Mouse (Mus musculus): ENCODE data around the gene Hdac7. TPM values are rescaled to one million over a fixed set of nuclear protein-coding genes. Genes with fewer than 3 reads are reported as not detected.
A peak's percentile ranks its signal among the peaks of the same experiment; 100 is the strongest.

The Hdac7 gene
- polyA plus RNA-seq, 1 experiment: 14.4 TPM

DNA sequence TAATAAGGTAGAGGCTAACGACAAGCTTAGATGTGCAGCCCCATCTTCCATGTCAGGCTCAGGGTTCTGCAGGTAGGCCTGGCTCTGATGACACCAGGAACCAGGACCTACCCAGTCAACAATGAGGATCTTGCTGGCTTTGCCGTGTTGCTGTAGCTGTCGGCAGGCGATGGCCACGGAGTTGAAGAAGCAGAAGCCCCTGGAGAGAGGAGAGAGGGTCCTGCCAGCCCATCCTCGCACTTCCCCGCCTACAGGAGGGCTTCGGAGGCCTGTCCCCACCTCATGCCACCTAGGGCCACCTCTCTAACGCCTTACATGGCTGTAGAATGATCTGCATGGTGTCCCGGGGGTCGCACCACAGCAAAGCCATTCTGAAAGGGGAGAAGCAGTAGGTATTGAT is 44.9 kb downstream of the Hdac7 start:
- no peak overlapping the region for H3K4me3 ChIP-seq (ENCODE audit: low read depth, low read length)
- no peaks in the 10 kb centered on the region for H3K9me3 ChIP-seq (replicated peaks; ENCODE audit: control insufficient read depth, insufficient read depth, low read length, poor library complexity, severe bottlenecking)
- H3K36me3 ChIP-seq (ENCODE audit: control insufficient read depth, insufficient read depth, low read length, poor library complexity, severe bottlenecking): no peaks in the 10 kb centered on the region
- TF ChIP-seq CTCF (IDR thresholded peaks at IDR 0.05; ENCODE audit: low read depth, low read length) (no peak), EP300 (IDR thresholded peaks at IDR 0.05; ENCODE audit: insufficient read depth, low read depth, low read length) (no peak), POLR2A (IDR thresholded peaks at IDR 0.05; ENCODE audit: insufficient read depth, low read length) (no peak)
- no peaks in the 10 kb centered on the region for H3K4me1 ChIP-seq (ENCODE audit: control insufficient read depth, insufficient read depth, low read length)
- no peak overlapping the region for H3K9ac ChIP-seq (ENCODE audit: low read depth, poor library complexity, severe bottlenecking)
- H3K27ac ChIP-seq (ENCODE audit: insufficient read depth, low read length): no peak overlapping the region
- no peaks in the 10 kb centered on the region for H3K27me3 ChIP-seq (ENCODE audit: control insufficient read depth, insufficient read depth, low read length, poor library complexity, severe bottlenecking)

DNA sequence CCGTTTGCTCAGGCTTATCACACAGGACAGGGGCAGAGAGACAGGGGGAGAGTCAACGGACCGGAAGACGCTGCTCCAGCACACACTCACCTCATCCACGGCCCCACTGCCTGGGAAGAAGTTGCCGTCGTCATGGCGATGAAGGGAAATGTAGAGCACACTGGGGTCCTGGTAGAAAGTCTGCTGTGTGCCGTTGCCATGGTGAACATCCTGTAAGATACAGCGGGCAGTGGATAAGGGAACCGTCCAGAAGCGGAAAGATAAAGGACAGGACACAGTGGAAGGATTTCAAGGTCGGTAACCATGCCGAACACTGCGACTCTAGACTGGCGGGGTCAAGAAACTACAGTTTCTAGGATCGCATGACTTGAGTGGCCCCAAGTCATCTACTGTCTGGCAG is 46.2 kb downstream of the Hdac7 start:
- Histone ChIP-seq H3K27me3 (ENCODE audit: control insufficient read depth, insufficient read depth, low read length, poor library complexity, severe bottlenecking) (no peaks in the 10 kb centered on the region), H3K4me3 (ENCODE audit: low read depth, low read length) (no peak overlapping the region), H3K36me3 (ENCODE audit: control insufficient read depth, insufficient read depth, low read length, poor library complexity, severe bottlenecking) (no peaks in the 10 kb centered on the region), H3K27ac (ENCODE audit: insufficient read depth, low read length) (no peak overlapping the region), H3K4me1 (ENCODE audit: control insufficient read depth, insufficient read depth, low read length) (no peaks in the 10 kb centered on the region), H3K9ac (ENCODE audit: low read depth, poor library complexity, severe bottlenecking) (no peak overlapping the region), H3K9me3 (replicated peaks; ENCODE audit: control insufficient read depth, insufficient read depth, low read length, poor library complexity, severe bottlenecking) (no peaks in the 10 kb centered on the region)
- TF ChIP-seq POLR2A (IDR thresholded peaks at IDR 0.05; ENCODE audit: insufficient read depth, low read length) (no peak), EP300 (IDR thresholded peaks at IDR 0.05; ENCODE audit: insufficient read depth, low read depth, low read length) (no peak), CTCF (IDR thresholded peaks at IDR 0.05; ENCODE audit: low read depth, low read length) (no peak)

DNA sequence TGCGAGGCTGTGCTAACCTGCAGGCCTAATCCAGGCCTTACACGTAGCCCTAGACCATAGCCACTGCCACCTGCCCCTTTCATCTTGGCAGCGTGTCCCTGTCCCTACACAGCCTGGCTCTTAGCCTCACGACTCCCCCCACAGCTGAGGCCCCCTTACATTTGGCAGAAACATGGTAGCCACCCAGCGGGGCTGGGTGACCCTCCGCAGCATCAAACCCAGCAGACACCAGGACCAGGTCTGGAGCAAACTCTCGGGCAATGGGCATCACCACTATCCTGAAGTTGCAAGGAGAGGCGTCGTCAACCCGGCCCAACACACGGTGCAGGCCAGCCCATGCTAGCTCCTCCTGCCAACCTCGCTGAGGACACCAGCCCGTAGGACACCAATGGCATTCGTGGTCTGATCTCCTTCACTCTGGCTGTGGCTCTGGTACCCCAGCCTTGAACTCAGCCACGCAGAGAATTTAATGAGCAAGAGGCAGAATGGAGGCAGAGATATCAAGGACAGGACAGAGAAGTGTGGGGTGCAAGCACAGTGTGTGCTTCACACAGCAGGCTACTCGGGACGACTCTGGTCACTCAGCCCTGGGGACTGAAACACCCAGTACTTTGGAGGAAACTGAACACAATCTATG is 47.5 kb downstream of the Hdac7 start:
- Histone ChIP-seq H3K27me3 (ENCODE audit: control insufficient read depth, insufficient read depth, low read length, poor library complexity, severe bottlenecking) (no peaks in the 10 kb centered on the region), H3K27ac (ENCODE audit: insufficient read depth, low read length) (no peak overlapping the region), H3K9ac (ENCODE audit: low read depth, poor library complexity, severe bottlenecking) (no peak overlapping the region), H3K4me1 (ENCODE audit: control insufficient read depth, insufficient read depth, low read length) (no peaks in the 10 kb centered on the region), H3K4me3 (ENCODE audit: low read depth, low read length) (no peak overlapping the region), H3K36me3 (ENCODE audit: control insufficient read depth, insufficient read depth, low read length, poor library complexity, severe bottlenecking) (no peaks in the 10 kb centered on the region), H3K9me3 (replicated peaks; ENCODE audit: control insufficient read depth, insufficient read depth, low read length, poor library complexity, severe bottlenecking) (no peaks in the 10 kb centered on the region)
- no peak for TF ChIP-seq CTCF (IDR thresholded peaks at IDR 0.05; ENCODE audit: low read depth, low read length)
- no peak for TF ChIP-seq POLR2A (IDR thresholded peaks at IDR 0.05; ENCODE audit: insufficient read depth, low read length)
- TF ChIP-seq EP300 (IDR thresholded peaks at IDR 0.05; ENCODE audit: insufficient read depth, low read depth, low read length): no peak

DNA sequence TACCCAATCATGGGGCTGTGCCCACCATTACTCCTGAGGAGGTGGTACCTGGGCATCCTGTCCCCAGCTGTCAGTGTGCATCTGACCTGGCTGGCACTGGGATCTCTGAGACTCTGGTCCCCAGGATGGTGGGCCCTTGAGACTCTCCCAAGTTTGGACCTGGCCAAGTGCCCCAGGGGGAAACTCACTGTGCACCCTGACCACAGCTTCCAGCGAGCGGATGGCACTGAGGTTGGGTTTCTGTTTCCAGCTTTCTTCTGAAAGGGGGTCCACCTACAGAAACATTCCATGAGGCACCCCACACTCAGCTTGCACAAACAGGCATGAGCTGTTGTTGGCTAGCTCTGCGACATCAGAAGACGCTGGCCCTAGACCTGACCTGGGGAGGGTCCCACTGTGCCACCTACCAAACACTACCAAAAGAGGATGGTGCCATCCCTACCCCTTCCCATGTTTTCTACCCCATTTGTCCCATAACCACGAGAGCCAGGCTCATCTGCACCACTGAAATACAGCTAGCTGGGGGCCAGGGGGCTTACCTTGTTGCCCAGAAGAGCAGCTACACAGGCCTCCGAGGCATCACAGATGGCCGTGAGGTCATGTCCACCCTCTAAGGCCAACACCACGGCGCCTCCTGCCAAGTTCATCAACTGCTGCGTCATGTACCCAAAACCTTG is 48.6 kb downstream of the Hdac7 start:
- Histone ChIP-seq H3K9ac (ENCODE audit: low read depth, poor library complexity, severe bottlenecking) (no peak overlapping the region), H3K27ac (ENCODE audit: insufficient read depth, low read length) (no peak overlapping the region), H3K4me1 (ENCODE audit: control insufficient read depth, insufficient read depth, low read length) (no peaks in the 10 kb centered on the region), H3K9me3 (replicated peaks; ENCODE audit: control insufficient read depth, insufficient read depth, low read length, poor library complexity, severe bottlenecking) (no peaks in the 10 kb centered on the region), H3K4me3 (ENCODE audit: low read depth, low read length) (no peak overlapping the region), H3K36me3 (ENCODE audit: control insufficient read depth, insufficient read depth, low read length, poor library complexity, severe bottlenecking) (no peaks in the 10 kb centered on the region), H3K27me3 (ENCODE audit: control insufficient read depth, insufficient read depth, low read length, poor library complexity, severe bottlenecking) (no peaks in the 10 kb centered on the region)
- TF ChIP-seq EP300 (IDR thresholded peaks at IDR 0.05; ENCODE audit: insufficient read depth, low read depth, low read length): no peak
- TF ChIP-seq POLR2A (IDR thresholded peaks at IDR 0.05; ENCODE audit: insufficient read depth, low read length): no peak
- no peak for TF ChIP-seq CTCF (IDR thresholded peaks at IDR 0.05; ENCODE audit: low read depth, low read length)

DNA sequence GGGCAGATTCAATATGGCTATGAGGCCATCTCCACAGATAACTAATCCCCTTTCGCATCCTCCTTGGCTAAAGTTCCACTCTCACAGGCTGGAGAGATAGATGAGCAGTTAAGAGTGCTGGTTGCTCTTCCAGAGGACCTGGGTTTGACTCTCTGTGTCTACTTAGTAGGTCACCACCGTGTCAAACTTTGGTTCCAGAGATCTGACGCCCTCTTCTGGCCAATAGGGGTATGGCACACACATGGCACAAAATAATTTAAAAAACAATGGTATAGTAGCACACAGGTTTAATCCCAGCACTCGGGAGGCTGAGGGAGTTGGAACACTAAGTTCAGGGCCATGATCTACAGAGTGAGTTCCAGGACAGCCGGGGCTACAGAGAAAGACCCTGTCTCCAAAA is 50.0 kb downstream of the Hdac7 start:
- H3K27ac ChIP-seq (ENCODE audit: insufficient read depth, low read length): no peak overlapping the region
- H3K9ac ChIP-seq (ENCODE audit: low read depth, poor library complexity, severe bottlenecking): no peak overlapping the region
- H3K27me3 ChIP-seq (ENCODE audit: control insufficient read depth, insufficient read depth, low read length, poor library complexity, severe bottlenecking): no peaks in the 10 kb centered on the region
- H3K9me3 ChIP-seq (replicated peaks; ENCODE audit: control insufficient read depth, insufficient read depth, low read length, poor library complexity, severe bottlenecking): no peaks in the 10 kb centered on the region
- no peak overlapping the region for H3K4me3 ChIP-seq (ENCODE audit: low read depth, low read length)
- H3K36me3 ChIP-seq (ENCODE audit: control insufficient read depth, insufficient read depth, low read length, poor library complexity, severe bottlenecking): no peaks in the 10 kb centered on the region
- H3K4me1 ChIP-seq (ENCODE audit: control insufficient read depth, insufficient read depth, low read length): no peaks in the 10 kb centered on the region
- peak; percentile 22 for TF ChIP-seq CTCF (IDR thresholded peaks at IDR 0.05; ENCODE audit: low read depth, low read length)
- no peak for TF ChIP-seq EP300 (IDR thresholded peaks at IDR 0.05; ENCODE audit: insufficient read depth, low read depth, low read length)

DNA sequence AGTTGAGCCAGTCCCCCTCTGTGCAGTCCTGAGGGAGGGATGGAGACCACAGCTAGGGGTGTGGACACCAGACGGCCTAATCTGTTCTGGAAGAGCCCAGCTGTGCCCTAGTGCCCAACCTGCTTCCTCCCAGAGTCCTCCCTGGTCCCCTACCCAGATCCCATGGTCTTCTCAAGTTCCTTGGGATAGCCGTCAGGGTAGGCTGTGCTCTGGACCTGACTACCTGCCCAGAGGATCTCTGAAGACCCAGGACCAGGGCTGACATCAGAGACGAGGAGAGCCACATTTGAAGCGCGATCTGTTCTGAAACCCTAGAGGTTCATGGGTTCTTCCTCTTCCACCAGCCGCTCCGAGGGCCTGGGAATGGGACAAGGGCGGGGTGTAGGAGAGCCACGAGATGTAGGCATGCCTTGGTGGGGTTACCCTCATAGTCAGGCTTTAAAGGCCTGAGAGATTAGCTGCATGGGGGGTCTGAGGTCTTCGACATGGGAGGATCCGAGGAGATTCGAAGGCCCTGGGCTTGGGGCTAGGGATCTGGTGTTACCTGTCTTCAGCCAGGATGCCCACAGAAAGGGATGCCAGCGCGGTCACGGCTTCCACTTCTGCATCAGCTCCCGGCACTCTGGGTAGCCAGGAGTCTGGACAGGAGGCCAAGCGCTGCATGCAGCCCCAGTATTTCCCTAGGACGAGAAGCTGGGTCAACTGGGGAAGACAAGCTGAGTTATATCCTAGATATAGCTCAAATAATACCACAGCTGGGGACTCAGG is 50.7 kb downstream of the Hdac7 start:
- H3K9me3 ChIP-seq (replicated peaks; ENCODE audit: control insufficient read depth, insufficient read depth, low read length, poor library complexity, severe bottlenecking): no peaks in the 10 kb centered on the region
- TF ChIP-seq EP300 (IDR thresholded peaks at IDR 0.05; ENCODE audit: insufficient read depth, low read depth, low read length) (no peak), POLR2A (IDR thresholded peaks at IDR 0.05; ENCODE audit: insufficient read depth, low read length) (no peak), CTCF (IDR thresholded peaks at IDR 0.05; ENCODE audit: low read depth, low read length) (no peak)
- no peaks in the 10 kb centered on the region for H3K4me1 ChIP-seq (ENCODE audit: control insufficient read depth, insufficient read depth, low read length)
- no peak overlapping the region for H3K27ac ChIP-seq (ENCODE audit: insufficient read depth, low read length)
- no peaks in the 10 kb centered on the region for H3K27me3 ChIP-seq (ENCODE audit: control insufficient read depth, insufficient read depth, low read length, poor library complexity, severe bottlenecking)
- no peaks in the 10 kb centered on the region for H3K36me3 ChIP-seq (ENCODE audit: control insufficient read depth, insufficient read depth, low read length, poor library complexity, severe bottlenecking)
- H3K9ac ChIP-seq (ENCODE audit: low read depth, poor library complexity, severe bottlenecking): no peak overlapping the region
- no peak overlapping the region for H3K4me3 ChIP-seq (ENCODE audit: low read depth, low read length)
